Mouse (Mus musculus) myocyte (in vitro differentiated cells): ENCODE measurements around the gene 2310033P09Rik. TPM values are rescaled to one million over a fixed set of nuclear protein-coding genes. Genes with fewer than 3 reads are reported as not detected.
A peak's percentile ranks its signal among the peaks of the same experiment; 100 is the strongest.

Source experiments
- H3K27me3 ChIP-seq: one replicate; pipeline ENCODE4 v1.6.1; 2011; ENCODE audit not compliant: control insufficient read depth, insufficient read depth, insufficient read length
- H3K36me3 ChIP-seq: one replicate; pipeline ENCODE4 v1.6.1; 2011; ENCODE audit not compliant: control insufficient read depth, insufficient read depth
- H3K4me2 ChIP-seq: one replicate; pipeline ENCODE4 v1.6.1; 2011; ENCODE audit warnings: low read depth, control low read depth
- H3K4me3 ChIP-seq: one replicate; pipeline ENCODE4 v1.5.1; 2011; ENCODE audit warnings: mild to moderate bottlenecking, control low read depth, moderate library complexity
- H3K79me2 ChIP-seq: one replicate; pipeline ENCODE4 v1.6.1; 2011; ENCODE audit not compliant: control insufficient read depth, insufficient read depth
- H3ac ChIP-seq: one replicate; pipeline ENCODE4 v1.6.1; 2011; ENCODE audit not compliant: control insufficient read depth, insufficient read length
- CEBPB ChIP-seq: IDR thresholded peaks from 2 replicates; pipeline ENCODE4 v1.6.1; 2011; ENCODE audit warnings: mild to moderate bottlenecking, moderate library complexity; ENCODE audit not compliant: poor library complexity, insufficient read depth, severe bottlenecking
- E2F4 ChIP-seq: IDR thresholded peaks from one replicate; pipeline ENCODE4 v1.6.1; 2011; ENCODE audit warnings: mild to moderate bottlenecking, control low read depth, moderate library complexity; ENCODE audit not compliant: insufficient read depth
- MAX ChIP-seq: IDR thresholded peaks from one replicate; pipeline ENCODE4 v1.6.1; 2011; ENCODE audit warnings: low read depth, mild to moderate bottlenecking, control low read depth
- MYOD1 ChIP-seq, 3 experiments: IDR thresholded peaks; one replicate each; pipeline ENCODE4 v1.6.1; 2011; ENCODE audit warnings: control low read depth in 2 of 3, low read depth in 2 of 3, mild to moderate bottlenecking in 2 of 3, moderate library complexity in 1 of 3; ENCODE audit not compliant: insufficient read length in 2 of 3, control insufficient read depth in 1 of 3
- MYOG ChIP-seq, 3 experiments: IDR thresholded peaks; one replicate each; pipeline ENCODE4 v1.6.1; 2011; ENCODE audit warnings: control low read depth in 2 of 3, low read depth in 2 of 3, mild to moderate bottlenecking in 2 of 3; ENCODE audit not compliant: insufficient read length in 2 of 3, control insufficient read depth in 1 of 3, insufficient read depth in 1 of 3
- POLR2A ChIP-seq: IDR thresholded peaks from one replicate; pipeline ENCODE4 v1.6.1; 2011; ENCODE audit warnings: low read depth, mild to moderate bottlenecking, control low read depth, moderate library complexity; ENCODE audit not compliant: insufficient read length
- POLR2AphosphoS2 ChIP-seq: IDR thresholded peaks from one replicate; pipeline ENCODE4 v1.6.1; 2011; ENCODE audit warnings: low read depth, control low read depth; ENCODE audit not compliant: insufficient read length
- REST ChIP-seq: IDR thresholded peaks from one replicate; pipeline ENCODE4 v1.6.1; 2011; ENCODE audit warnings: mild to moderate bottlenecking, control low read depth, moderate library complexity; ENCODE audit not compliant: insufficient read depth, insufficient read length
- SRF ChIP-seq: IDR thresholded peaks from one replicate; pipeline ENCODE4 v1.6.1; 2011; ENCODE audit warnings: low read depth; ENCODE audit not compliant: control insufficient read depth, insufficient read length
- TCF12 ChIP-seq: IDR thresholded peaks from one replicate; pipeline ENCODE4 v1.6.1; 2011; ENCODE audit warnings: mild to moderate bottlenecking, control low read depth; ENCODE audit not compliant: poor library complexity, insufficient read depth, severe bottlenecking
- TCF3 ChIP-seq: IDR thresholded peaks from one replicate; pipeline ENCODE4 v1.6.1; 2011; ENCODE audit warnings: low read depth, control low read depth; ENCODE audit not compliant: insufficient read length
- USF1 ChIP-seq: IDR thresholded peaks from one replicate; pipeline ENCODE4 v1.6.1; 2011; ENCODE audit warnings: low read depth, mild to moderate bottlenecking, control low read depth, moderate library complexity
- polyA plus RNA-seq: library from polyadenylated mRNA; unstranded; fragments of >200 nt; fragmentation: generic; extraction: Trizol; gene quantifications from one replicate; pipeline ENCODE4 v1.2.1, GENCODE M21; 2012; ENCODE audit warnings: missing spikeins

Gene 2310033P09Rik
- polyA plus RNA-seq, 1 experiment, result 13.3 TPM

GRCm38 (mm10) chr11:59196230-59196629 is 11.9 kb upstream of the 2310033P09Rik start:
- Histone ChIP-seq H3K4me3 (no peak overlapping the region), H3K36me3 (no peaks in the 10 kb centered on the region), H3ac (no peak overlapping the region), H3K27me3 (no peaks in the 10 kb centered on the region), H3K79me2 (no peaks in the 10 kb centered on the region), H3K4me2 (no peak overlapping the region)
- no peak for TF ChIP-seq TCF12
- no peak for TF ChIP-seq SRF
- TF ChIP-seq TCF3, result no peak
- no peak for TF ChIP-seq POLR2AphosphoS2
- no peak for TF ChIP-seq MYOD1 (IDR thresholded peaks at IDR 0.05; ENCODE audit: control insufficient read depth in 1 of 3, insufficient read length in 2 of 3, low read depth in 2 of 3)
- TF ChIP-seq POLR2A, result no peak
- no peak for TF ChIP-seq MAX
- no peak for TF ChIP-seq REST
- no peak for TF ChIP-seq MYOG (IDR thresholded peaks at IDR 0.05; ENCODE audit: control insufficient read depth in 1 of 3, insufficient read depth in 1 of 3, insufficient read length in 2 of 3, low read depth in 2 of 3)
- no peak for TF ChIP-seq CEBPB
- no peak for TF ChIP-seq E2F4
- TF ChIP-seq USF1, result no peak

GRCm38 (mm10) chr11:59201216-59202002 is 6.7 kb upstream of the 2310033P09Rik start:
- Histone ChIP-seq H3K4me2 (peak overlapping the region; percentile 83), H3ac (no peak overlapping the region), H3K4me3 (peak overlapping the region; percentile 69), H3K36me3 (peaks cover 2% of the 10 kb centered on the region), H3K27me3 (no peaks in the 10 kb centered on the region), H3K79me2 (peaks cover 5% of the 10 kb centered on the region)
- TF ChIP-seq CEBPB (no peak), E2F4 (no peak), USF1 (no peak), MAX (no peak), SRF (no peak), POLR2AphosphoS2 (no peak), MYOG (IDR thresholded peaks at IDR 0.05; ENCODE audit: control insufficient read depth in 1 of 3, insufficient read depth in 1 of 3, insufficient read length in 2 of 3, low read depth in 2 of 3) (no peak), REST (no peak), POLR2A (no peak), MYOD1 (IDR thresholded peaks at IDR 0.05; ENCODE audit: control insufficient read depth in 1 of 3, insufficient read length in 2 of 3, low read depth in 2 of 3) (no peak), TCF12 (no peak), TCF3 (no peak)

- Histone ChIP-seq H3ac (no peak within 1 kb of the TSS), H3K27me3 (no peaks in the 10 kb centered on the region), H3K36me3 (peaks cover 4% of the 10 kb centered on the region), H3K4me2 (peak within 1 kb of the TSS; percentile 83), H3K79me2 (peaks cover 5% of the 10 kb centered on the region), H3K4me3 (peak within 1 kb of the TSS; percentile 69)
- TF ChIP-seq MYOG (IDR thresholded peaks at IDR 0.05; ENCODE audit: control insufficient read depth in 1 of 3, insufficient read depth in 1 of 3, insufficient read length in 2 of 3, low read depth in 2 of 3) (no peak), E2F4 (no peak), POLR2A (peak; percentile 63), TCF3 (no peak), POLR2AphosphoS2 (peak; percentile 64), MYOD1 (IDR thresholded peaks at IDR 0.05; ENCODE audit: control insufficient read depth in 1 of 3, insufficient read length in 2 of 3, low read depth in 2 of 3) (peak in 1 of 3 experiments; percentile 5)
These were observed 5.8 kb upstream of the 2310033P09Rik start, which contains the start of gene Mrpl55 for GRCm38 (mm10) chr11:59202081-59202995. TSS of gene Mrpl55 (plus strand) at chr11:59202486.

- peak overlapping the region; percentile 70 for H3ac ChIP-seq
- H3K79me2 ChIP-seq, result peaks cover 23% of the 10 kb centered on the region
- H3K27me3 ChIP-seq, result no peaks in the 10 kb centered on the region
- TF ChIP-seq POLR2AphosphoS2, result peak; percentile 83
- peak; percentile 38 for TF ChIP-seq POLR2A
- no peak for TF ChIP-seq E2F4
- no peak for TF ChIP-seq TCF12
- TF ChIP-seq USF1, result no peak
- no peak for TF ChIP-seq SRF
- no peak for TF ChIP-seq MYOD1 (IDR thresholded peaks at IDR 0.05; ENCODE audit: control insufficient read depth in 1 of 3, insufficient read length in 2 of 3, low read depth in 2 of 3)
- TF ChIP-seq MAX, result no peak
- TF ChIP-seq TCF3, result no peak
- TF ChIP-seq REST, result no peak
- TF ChIP-seq CEBPB, result no peak
- H3K4me2 ChIP-seq, result peak overlapping the region; percentile 76
- peak overlapping the region; percentile 73 for H3K4me3 ChIP-seq
- H3K36me3 ChIP-seq, result peaks cover 30% of the 10 kb centered on the region
These were observed 901 bp downstream of the 2310033P09Rik start for GRCm38 (mm10) chr11:59209003-59209441.
